Mouse (Mus musculus) E14TG2a.4 (cell line): Measurements from ENCODE around the gene Dnajb6.

Experiments used
- CTCF ChIP-seq: conservative IDR thresholded peaks from 2 replicates; pipeline ENCODE4 v1.5.1; 2014; ENCODE audit warnings: low read length
- NANOG ChIP-seq: IDR thresholded peaks from 2 replicates; pipeline ENCODE4 v1.6.1; 2014; ENCODE audit warnings: borderline replicate concordance, low read length, mixed read lengths
- POU5F1 ChIP-seq: IDR thresholded peaks from 2 replicates; pipeline ENCODE4 v1.6.1; 2014; ENCODE audit warnings: low read length, borderline replicate concordance

- TF ChIP-seq CTCF: peak; percentile 44
- TF ChIP-seq POU5F1: no peak
- TF ChIP-seq NANOG: no peak
Observed at GRCm38 (mm10) chr5:29770935-29771334, 35.4 kb downstream of the Dnajb6 start.
